Mouse (Mus musculus) urinary bladder, postnatal 4 days (tissue): Measurements from ENCODE around the gene Kbtbd12.

Experiments
- DNase-seq, 2 experiments: peaks; one replicate each; pipeline ENCODE4 v3.0.0; 2021 to 2022; ENCODE audit warnings: low spot score in 2 of 2

The Kbtbd12 gene

DNA sequence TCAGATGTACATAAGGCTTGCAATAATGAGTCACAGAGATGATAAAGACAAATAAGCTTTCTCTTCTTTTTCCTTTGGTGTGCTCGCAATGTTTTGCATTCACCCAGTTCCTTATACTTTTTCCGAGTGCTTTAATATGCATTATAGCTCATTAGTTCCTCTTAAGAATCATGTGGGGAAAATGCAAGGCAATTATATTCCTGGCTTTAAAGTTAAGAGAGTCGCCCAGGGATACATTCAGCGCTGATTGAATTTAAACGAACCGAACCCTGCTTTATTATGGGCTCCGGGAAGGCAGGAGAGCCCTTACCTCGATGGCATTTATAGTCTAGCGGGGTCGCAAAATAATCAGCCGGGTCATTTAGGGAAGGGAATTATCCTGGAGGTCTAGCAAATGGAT is 10.8 kb downstream of the Kbtbd12 start:
- no peak for DNase-seq

DNA sequence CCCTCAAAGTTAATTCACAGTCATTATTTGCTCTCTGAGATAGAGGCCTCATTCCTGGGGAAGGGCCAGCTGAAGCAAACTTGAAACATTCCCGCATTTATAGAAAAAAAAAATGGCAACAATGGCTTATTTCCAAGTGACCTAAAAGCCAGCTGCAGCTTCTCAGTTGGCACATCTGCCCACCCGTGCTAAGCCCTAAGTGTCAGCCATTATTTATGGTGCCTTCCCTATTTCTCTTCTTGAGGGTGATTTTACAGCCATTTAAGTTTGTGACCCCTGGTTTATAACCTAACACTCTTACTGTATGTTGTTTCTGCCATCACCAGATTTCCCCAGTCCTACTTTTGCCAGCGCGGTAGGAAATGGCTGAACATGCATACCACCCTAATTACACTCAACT is 11.3 kb downstream of the Kbtbd12 start:
- no peak for DNase-seq

DNA sequence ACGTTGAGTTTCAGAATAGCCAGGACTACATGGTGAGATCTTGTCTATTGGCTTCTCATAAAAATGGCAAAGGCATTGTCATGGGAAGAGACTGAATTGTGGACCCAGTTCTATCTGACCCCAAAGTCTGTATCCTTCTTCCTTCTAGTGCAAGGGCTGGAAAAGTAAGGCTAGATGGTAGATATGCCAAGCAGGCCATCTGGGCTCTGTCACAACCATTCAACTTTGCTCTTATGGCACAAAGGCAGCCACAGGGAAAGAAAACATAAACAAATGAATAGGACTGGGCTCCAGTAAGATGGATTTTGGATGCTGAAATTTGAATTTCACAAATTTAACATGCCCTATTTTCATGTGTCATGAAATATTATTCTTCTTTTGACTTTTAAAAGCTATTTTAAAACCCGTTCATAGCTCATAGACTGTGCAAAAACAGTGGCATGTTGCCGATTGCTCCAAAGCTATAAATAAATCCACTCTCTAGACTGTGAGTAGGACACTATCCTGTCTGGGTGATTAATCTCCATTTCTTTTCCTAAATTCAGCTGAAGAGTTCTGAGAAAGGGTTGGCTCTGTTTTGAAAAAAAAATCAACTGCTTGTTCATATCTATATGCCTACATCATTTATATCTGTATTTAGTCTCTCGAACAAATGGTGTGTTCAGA is 15.8 kb downstream of the Kbtbd12 start:
- DNase-seq: no peak

DNA sequence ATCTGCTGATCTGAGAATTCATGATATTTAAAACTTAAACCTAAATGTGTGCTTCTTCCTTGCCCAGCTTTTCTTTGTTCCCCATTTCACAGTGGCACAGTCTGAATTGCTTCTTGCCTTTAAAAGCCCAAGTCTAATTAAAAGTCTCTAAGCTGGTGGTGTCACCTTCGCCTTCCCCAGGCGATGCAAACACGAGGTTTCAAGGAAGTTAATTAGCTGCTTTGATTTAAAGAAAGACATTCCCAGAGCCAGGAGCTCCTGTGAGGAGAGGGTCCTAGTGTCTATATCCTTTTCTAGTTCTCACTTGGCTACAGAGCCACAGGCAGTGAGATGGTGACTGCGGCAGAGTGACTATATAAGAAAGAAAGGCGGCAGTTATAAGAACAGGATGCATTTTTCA is 18.2 kb downstream of the Kbtbd12 start:
- no peak for DNase-seq

DNA sequence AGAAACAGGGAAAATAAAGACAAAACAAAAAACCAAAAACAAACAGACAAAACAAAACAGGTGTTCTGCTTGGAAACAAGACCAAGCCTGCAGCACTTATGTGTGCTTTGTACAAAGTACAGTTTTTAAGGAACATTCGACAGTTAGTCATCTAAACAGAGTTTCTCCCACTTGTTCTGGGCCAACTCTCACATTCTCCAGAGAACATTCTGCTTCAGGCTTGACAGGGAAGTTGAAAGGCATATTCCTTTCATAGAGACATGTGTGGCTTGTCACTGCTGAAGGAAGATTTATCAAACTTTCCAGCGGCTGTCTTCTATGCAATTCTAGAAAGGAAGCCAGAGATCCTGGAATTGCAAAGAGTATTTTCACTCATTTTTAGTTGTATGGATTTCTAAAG is 22.4 kb downstream of the Kbtbd12 start:
- no peak for DNase-seq

DNA sequence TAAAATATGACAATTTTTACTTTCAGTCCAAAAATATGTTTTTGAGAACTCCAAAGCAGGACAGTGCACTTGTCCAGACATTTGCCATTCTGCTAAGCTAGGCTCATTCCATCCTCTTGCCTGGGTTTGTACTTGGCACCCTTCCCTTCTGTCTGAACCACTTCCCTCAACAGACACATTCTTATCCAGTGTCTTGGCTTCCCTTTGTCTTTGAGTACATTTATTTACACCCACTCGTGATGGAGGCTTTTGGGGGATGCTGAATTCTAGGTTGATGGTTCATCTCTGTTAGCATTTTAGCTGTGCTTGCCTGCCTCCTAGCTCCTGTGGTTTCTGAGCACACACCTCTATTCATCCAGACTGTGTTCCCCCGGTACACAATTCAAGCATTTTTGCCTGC is 31.3 kb downstream of the Kbtbd12 start:
- DNase-seq: no peak

DNA sequence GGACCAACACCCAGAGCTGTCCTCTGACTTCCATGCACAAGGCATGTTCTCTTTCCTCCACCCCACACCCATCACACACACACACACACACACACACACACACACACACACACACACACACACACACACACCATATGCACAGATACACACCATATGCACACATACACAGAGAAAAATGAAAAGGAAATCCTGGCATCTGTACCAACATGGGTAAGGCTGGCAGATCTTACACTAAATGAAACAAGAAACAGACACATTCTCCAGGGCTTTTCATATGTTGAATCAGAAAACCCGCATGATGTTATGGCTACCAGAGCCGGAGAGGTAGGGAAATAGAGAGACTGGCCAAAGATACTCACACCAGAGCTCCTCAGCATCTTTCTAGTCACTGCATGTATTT is 32.0 kb downstream of the Kbtbd12 start:
- no peak for DNase-seq

DNA sequence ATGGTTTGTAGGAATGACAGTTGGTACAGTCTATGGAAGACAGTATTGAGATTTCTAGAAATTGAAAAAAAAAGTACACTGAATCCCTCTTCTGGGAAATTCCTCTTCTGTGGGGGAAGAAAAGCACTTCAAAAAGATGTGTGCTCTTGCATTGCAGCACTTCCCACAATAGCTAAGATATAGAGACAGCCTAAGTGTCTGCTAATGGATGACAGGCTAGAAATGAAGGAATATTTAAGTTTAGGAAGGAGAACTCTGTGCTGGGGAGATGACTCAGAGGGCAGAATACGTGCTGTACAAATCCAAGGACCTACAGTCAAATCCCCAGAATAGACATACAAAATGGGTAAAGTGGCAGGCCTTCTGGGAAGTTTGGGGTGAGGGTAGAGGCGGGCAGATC is 32.5 kb downstream of the Kbtbd12 start:
- DNase-seq: no peak

DNA sequence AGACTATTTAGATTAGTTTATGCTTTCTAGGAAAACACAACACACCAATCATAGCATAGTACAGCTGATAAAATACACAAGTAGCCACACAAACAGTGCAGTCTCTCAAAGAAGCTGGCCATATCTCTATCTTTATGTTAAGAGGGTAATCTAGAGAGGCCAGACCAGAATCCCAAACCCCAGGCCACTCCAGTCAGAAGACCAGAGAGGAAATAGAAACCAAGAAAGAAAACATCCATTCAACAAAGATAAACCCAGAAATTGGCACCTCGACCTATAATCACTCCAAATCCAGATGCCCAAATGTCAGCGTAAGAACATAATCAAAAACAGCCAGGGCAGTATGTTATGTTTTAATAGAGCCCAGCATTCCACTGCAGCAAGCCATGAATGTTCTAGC is 41.6 kb downstream of the Kbtbd12 start:
- DNase-seq: no peak

DNA sequence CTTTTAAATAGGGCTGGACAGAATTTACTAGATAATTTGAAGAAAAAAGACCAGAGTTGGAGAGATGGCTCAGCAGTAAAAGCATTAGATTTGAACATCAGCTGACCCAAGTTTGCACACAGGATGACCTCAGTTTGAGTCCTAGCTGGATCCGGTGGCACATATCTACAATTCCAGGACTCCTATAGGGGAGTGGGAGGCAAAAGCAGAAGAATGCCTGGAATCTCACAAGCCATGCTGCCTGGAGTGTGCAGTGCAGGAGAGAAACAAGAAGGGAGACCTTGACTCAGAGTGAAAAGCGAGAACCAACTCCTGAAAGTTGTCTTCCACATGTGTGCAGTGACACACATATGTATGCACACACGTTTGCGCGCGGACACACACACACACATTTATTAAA is 45.4 kb downstream of the Kbtbd12 start:
- no peak for DNase-seq

DNA sequence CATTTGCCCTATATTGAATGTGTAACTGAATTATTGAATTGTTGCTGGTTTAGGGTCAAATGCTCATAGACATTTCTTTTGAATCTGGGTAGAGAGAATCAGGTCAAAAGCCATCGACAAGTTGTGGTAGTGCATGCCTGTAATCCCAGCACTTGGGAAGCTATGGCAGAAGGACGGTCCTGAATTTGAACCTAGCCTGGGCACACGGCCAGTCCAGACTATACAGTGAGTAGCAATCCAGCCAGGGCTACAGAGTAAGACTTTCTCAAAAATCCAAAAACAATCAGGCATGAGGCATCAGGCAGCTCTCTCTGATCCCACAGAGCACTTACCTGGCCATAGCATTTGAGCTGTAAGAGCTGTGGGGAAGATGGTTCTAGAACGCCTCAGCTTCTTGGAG is 47.5 kb downstream of the Kbtbd12 start:
- DNase-seq: no peak

DNA sequence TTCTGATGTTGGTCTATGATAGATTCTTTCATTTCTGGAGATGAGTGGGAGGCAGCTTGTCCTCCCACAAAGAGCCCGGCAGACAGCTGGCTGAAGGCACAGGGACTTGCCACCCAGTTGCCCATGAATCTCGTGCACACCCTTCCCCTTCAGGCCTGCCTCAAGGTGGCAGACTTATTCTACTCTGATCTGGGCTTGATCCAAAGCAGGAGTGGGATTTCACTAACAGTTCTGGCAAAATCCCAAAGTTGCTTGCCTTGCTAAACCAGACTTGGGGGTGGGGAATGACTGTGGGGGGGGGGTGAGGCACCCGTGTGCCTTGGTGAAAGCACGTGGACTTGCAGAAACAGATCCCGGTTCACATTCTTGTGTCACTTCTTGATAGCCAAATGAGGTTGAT is 48.2 kb downstream of the Kbtbd12 start:
- no peak for DNase-seq

DNA sequence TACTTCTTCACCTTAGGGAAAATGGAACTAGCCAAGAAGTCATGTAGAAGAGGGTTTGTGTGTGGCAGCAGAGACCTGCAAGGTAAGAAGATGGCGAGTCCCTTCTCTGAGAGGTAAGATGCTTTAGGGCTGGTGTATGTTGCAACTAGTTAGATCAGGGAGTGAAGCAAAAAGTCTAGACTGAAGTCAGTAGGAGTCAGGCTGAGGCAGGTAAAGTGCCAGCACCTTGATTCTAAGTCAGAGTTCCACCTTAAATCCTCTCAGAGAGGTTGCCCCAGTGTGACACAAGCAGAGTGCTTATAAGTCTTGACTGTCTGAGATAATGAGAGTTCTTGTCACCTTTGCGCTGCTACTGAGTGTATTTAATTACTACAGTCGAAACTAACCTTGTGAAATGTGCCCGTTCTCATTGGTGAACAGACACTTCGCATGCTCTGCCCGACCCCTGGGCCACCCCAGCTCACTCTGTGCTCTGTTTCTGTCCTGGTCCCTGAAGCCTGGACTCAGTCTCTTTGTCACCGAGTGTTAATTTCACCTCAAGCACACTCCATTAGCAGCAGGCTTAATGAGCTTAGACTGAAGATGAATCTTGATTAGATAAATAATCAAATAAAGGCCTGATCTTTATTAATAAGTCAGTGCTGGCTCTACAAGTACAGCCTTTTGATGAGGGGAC is 49.0 kb downstream of the Kbtbd12 start:
- DNase-seq: no peak

DNA sequence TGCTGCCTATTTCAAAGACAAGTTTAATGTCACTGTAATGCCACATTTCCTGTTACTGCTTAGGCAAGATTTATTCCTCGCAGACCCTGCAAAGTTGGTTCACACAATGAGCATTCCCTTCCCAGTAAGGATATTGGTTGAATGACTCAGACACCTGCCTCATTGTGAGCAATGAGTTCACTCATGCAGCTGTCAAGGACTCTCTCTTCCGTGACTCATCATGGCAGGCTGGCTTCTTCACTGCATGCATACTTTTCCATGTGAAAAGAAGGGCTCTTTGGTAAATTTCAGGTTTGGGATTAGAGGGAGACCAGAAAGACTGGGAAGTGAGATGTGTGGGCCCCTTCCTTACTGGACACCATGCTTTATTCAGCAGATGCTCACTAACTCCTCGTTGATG is 50.7 kb downstream of the Kbtbd12 start:
- DNase-seq: no peak

DNA sequence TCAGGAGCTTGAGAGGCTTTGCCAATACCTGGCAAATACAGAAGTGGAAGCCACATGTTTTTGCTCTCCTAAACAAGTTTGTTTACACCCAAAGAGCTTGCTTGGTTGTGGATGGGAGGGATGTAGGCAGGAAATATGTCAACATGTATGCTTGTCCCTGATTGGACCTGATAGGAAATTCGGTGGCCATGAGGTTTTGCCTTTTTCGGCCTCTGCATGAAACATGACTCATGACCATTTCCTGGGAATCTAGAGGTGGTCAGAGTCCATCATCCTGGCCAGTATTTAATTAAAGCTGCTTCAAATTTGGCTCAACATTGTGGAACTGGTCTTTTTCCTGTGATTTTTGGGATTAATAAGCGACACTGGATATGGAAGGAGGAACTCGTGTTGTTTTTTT is 53.8 kb downstream of the Kbtbd12 start:
- DNase-seq: no peak

DNA sequence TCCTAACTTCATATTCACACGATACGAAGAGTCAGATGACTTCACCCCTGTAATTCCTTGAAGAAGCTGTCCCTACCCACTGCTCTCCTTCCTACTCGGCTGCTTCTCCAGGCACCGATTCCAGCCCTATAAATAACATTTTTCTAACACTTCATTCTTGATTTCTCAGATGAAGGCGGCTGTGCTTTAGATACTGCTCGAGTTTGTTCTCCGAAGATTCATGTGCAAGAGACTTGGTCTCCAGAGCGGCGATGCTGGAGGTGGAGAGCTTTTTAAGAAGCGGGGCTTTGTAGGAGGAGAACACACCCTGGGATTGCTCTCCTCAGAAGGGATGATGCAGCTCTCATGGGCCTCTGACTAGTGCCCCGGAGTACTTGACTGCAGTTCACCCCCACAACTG is 61.3 kb downstream of the Kbtbd12 start:
- no peak for DNase-seq

DNA sequence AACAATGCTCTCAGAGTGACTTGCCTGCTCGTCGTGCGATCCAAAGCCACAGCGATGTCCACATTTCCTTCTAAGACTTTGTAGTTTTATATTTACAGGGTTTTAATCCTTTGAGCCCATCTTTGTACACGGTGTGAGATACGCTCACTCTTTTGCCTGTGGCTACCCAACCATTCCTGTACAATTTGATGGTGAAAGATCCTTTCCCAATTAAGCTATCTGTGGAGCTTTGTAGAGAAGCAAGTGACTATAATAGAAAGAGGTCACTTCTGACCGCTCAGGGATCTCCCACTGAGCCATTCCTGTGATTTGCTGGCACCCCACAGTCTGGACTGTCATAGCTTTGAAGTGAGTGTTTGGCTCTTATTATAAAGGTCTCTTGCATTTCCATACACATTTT is 71.1 kb downstream of the Kbtbd12 start:
- DNase-seq: no peak

DNA sequence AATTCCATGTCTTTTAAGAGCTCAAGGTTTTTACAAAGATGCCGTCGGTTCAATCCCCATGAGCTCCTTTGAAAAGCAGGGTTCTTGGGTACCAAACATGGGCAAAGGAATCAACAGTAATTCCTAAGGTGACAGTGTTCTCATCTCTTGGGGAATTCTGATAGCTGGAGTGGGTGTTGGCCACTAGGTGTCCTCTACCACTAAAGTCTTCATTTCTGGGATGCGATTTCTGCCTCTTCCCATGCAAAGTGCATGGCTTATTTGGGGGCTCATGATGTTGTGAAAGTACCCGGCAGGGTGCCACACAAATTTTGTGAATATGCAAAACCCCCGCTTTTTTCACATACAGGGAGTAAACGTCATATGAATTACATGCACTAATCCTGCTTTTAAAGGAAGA is 72.7 kb downstream of the Kbtbd12 start:
- DNase-seq: no peak

DNA sequence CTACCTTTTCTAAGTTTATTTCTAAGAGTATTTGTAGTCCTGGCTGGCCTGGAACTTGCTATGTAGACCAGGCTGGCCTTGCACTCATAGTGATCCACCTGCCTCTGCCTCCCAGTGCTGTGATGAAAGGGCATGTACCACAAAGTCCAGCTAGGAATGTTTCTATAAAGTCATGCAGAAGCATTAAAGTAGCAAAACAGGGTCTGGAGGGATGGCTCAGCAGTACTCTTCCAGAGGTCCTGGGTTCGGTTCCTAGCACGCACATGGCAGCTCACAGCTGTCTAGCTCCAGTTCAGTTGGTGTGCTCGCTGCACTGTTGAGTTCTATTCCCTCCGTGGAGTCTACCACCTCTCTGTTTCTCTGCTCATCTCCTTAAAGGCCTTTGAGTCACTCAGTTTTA is 77.6 kb downstream of the Kbtbd12 start:
- DNase-seq: no peak

DNA sequence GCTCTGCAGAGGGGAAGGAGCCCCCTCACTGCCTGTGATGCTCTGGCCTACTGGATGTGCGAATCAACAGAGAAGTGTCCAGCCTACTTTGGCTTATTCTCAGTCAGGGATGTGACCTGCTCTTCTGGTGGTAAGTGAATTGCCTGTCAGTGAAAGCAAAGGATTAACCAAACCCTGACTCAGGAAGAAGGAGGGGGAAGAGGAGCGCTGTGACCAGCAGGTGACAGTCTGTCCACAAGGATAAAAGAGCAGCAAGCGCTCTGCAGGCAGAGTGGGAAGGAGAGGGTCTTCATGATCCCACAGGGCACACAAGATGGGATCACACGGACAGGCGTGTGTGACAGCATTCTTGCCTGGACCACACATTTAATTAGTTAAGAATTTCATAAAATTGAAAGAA is 78.1 kb downstream of the Kbtbd12 start:
- DNase-seq: no peak

DNA sequence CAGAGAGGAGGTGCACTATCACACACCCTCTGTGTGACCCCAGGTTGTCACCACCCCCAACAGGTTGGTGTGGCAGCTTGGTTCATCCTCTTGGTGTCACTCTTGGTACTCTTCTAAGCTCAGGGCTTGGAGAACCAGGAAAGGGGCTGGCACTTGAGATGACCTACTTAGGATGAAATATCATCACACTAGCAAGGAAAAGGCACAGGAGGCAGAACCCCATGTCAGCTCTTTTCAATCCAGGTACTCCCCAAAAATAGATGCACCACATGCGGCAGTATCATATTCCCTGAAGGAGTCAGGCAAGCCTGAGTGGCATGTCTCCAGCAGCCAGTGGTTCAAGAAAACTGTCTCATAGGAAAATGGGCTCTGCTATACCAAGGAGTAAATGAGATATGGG is 79.7 kb downstream of the Kbtbd12 start:
- DNase-seq: no peak

DNA sequence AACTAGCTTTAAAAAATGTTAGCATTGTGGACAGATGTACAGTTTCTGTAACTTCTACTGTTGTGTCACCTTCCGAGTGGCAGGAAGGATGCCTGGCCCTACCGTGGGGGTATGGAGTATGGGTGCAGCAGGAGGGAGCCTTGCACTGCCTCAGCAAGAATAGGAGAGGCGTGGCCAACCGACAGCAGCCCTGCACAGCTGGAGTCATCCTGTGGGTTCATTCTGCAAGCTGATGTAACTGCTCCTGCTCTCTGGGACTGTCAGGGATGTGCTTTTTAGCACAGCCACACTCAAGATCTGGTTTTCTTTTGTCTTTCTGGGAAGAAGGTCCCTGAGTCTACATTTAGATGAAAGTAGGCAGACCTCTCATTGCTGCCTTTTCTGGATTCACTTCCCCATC is 80.2 kb downstream of the Kbtbd12 start:
- DNase-seq: no peak

DNA sequence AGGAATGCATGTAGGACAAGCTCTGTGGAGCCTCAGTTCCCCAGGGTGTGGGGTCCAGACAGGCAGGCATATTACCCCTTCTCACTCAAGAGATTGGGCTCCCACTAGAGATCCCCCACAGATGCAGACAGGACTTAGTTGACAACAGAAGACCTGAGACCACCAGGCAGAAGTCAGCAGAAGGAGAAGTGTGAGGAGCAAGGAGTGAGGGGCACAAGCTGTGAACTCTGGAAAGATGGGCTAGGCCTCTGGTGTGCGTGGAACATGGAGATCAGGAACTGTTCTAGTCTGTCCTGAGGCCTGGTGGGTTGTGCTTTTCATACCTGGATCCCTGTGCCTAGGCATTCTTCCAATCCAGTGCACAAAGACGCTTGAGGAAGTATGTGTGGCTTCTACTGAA is 87.8 kb downstream of the Kbtbd12 start:
- DNase-seq: no peak
